Mouse (Mus musculus) hindbrain, postnatal 0 days (tissue): ENCODE results near the gene Col23a1. TPM values are rescaled to one million over a fixed set of nuclear protein-coding genes. Genes with fewer than 3 reads are reported as not detected.
A peak's percentile ranks its signal among the peaks of the same experiment; 100 is the strongest.

Source experiments
- ATAC-seq: fragments of 200-750 bp; cut with Nextera tagmentation; 2 replicates; pipeline ENCODE4 v1.8.0; 2017; ENCODE audit warnings: mild to moderate bottlenecking, moderate TSS enrichment, moderate library complexity
- DNase-seq: peaks from one replicate; pipeline ENCODE4 v3.0.0-alpha.2; 2015; ENCODE audit warnings: low spot score
- H3K27ac ChIP-seq: fragments of 300-500 bp; sonication (generic); 2 replicates; pipeline ENCODE4 v1.5.1; 2014; ENCODE audit warnings: mild to moderate bottlenecking
- H3K27me3 ChIP-seq: fragments of 300-500 bp; sonication (generic); 2 replicates; pipeline ENCODE4 v1.6.1; 2014; ENCODE audit warnings: low read length, mixed read lengths; ENCODE audit not compliant: insufficient read depth
- H3K36me3 ChIP-seq: fragments of 300-500 bp; sonication (generic); 2 replicates; pipeline ENCODE4 v1.6.1; 2014; ENCODE audit warnings: low read length, mixed read lengths; ENCODE audit not compliant: insufficient read depth
- H3K4me1 ChIP-seq: fragments of 300-500 bp; sonication (generic); 2 replicates; pipeline ENCODE4 v1.6.1; 2014; ENCODE audit warnings: antibody characterized with exemption, low read length, mixed read lengths; ENCODE audit not compliant: insufficient read depth
- H3K4me2 ChIP-seq: fragments of 300-500 bp; sonication (generic); 2 replicates; pipeline ENCODE4 v1.6.1; 2014; ENCODE audit warnings: low read depth, mild to moderate bottlenecking, low read length, moderate library complexity, mixed read lengths
- H3K4me3 ChIP-seq: fragments of 300-500 bp; sonication (generic); 2 replicates; pipeline ENCODE4 v1.5.1; 2014; ENCODE audit warnings: low read length
- H3K9ac ChIP-seq: fragments of 300-500 bp; sonication (generic); replicated peaks from 2 replicates; pipeline ENCODE4 v1.6.1; 2014; ENCODE audit warnings: mild to moderate bottlenecking, low read length, moderate library complexity, mixed read lengths
- H3K9me3 ChIP-seq: fragments of 300-500 bp; sonication (generic); 2 replicates; pipeline ENCODE4 v1.6.1; 2016; ENCODE audit warnings: low read length, mixed read lengths
- CTCF ChIP-seq: IDR thresholded peaks from 2 replicates; pipeline ENCODE4 v1.5.1; 2016; ENCODE audit warnings: antibody characterized with exemption, control low read depth, low read depth
- WGBS: fragments of 180-500 bp; shearing (Covaris S2); extraction: QIAGEN DNeasy Blood & Tissue Kit; methylation state at CpG from one replicate; pipeline ENCODE4 v1.1.7; 2014; 5-methylcytosine and 5-hydroxymethylcytosine counted together
- polyA plus RNA-seq: library from polyadenylated mRNA; unstranded; fragments of >200 nt; fragmentation: Nextera tagmentation; extraction: Ambion mirVana; gene quantifications from 2 replicates; pipeline ENCODE4 v1.2.1, GENCODE M21; 2015
- total RNA-seq: library from RNA; depleted of rRNA; stranded (reverse); fragments of >200 nt; gene quantifications from 2 replicates; pipeline ENCODE4 v1.2.3, GENCODE M21; 2014

The Col23a1 gene
- total and polyA plus RNA-seq, 2 experiments from 2014 or later: 9.5 to 17.7 TPM

GRCm38 (mm10) chr11:51552091-51552490 lies 262.4 kb downstream of the Col23a1 start:
- 15% methylated on average over 3 of the region's 3 CpGs for WGBS
- H3K9ac ChIP-seq: no peak overlapping the region
- TF ChIP-seq CTCF: no peak
- H3K9me3 ChIP-seq: no peaks in the 10 kb centered on the region
- no peaks in the 10 kb centered on the region; the same call in 1 of the 2 replicates for H3K4me1 ChIP-seq
- peak; percentile 25 for DNase-seq
- H3K27ac ChIP-seq: no peak overlapping the region
- H3K36me3 ChIP-seq: no peaks in the 10 kb centered on the region
- H3K27me3 ChIP-seq: no peaks in the 10 kb centered on the region
- H3K4me2 ChIP-seq: no peak overlapping the region
- ATAC-seq: no peak
- H3K4me3 ChIP-seq: no peak overlapping the region

- peak; percentile 46 for DNase-seq
Measured at GRCm38 (mm10) chr11:51554590-51554989, 264.9 kb downstream of the Col23a1 start.

GRCm38 (mm10) chr11:51555066-51555465 lies 265.3 kb downstream of the Col23a1 start:
- no peak for TF ChIP-seq CTCF
- WGBS: 57% methylated on average over 2 of the region's 2 CpGs
- Histone ChIP-seq H3K27me3 (no peaks in the 10 kb centered on the region), H3K9ac (no peak overlapping the region), H3K4me3 (no peak overlapping the region), H3K9me3 (no peaks in the 10 kb centered on the region), H3K27ac (no peak overlapping the region), H3K4me1 (no peaks in the 10 kb centered on the region; the same call in 1 of the 2 replicates), H3K4me2 (no peak overlapping the region), H3K36me3 (no peaks in the 10 kb centered on the region)
- DNase-seq (no peak), ATAC-seq (no peak)

More at GRCm38 (mm10) chr11:51554590-51554989, 264.9 kb downstream of the Col23a1 start:
- Histone ChIP-seq H3K4me3 (no peak overlapping the region), H3K27ac (no peak overlapping the region), H3K4me2 (no peak overlapping the region), H3K9ac (no peak overlapping the region), H3K27me3 (no peaks in the 10 kb centered on the region), H3K36me3 (no peaks in the 10 kb centered on the region), H3K4me1 (no peaks in the 10 kb centered on the region; the same call in 1 of the 2 replicates), H3K9me3 (no peaks in the 10 kb centered on the region)
- no peak for TF ChIP-seq CTCF
- ATAC-seq: no peak
- 71% methylated on average over 9 of the region's 10 CpGs for WGBS

- DNase-seq (no peak), ATAC-seq (no peak)
- H3K36me3 ChIP-seq: no peaks in the 10 kb centered on the region
- no peaks in the 10 kb centered on the region for H3K4me1 ChIP-seq
- no peaks in the 10 kb centered on the region for H3K27me3 ChIP-seq
- no peak for TF ChIP-seq CTCF
- no peaks in the 10 kb centered on the region for H3K9me3 ChIP-seq
- WGBS: 100% methylated on average over 1 of the region's 1 CpGs
- no peak overlapping the region for H3K4me3 ChIP-seq
- H3K4me2 ChIP-seq: no peak overlapping the region
- no peak overlapping the region for H3K9ac ChIP-seq
- H3K27ac ChIP-seq: no peak overlapping the region
Measured at GRCm38 (mm10) chr11:51563276-51563675, 273.6 kb downstream of the Col23a1 start.

- H3K27me3 ChIP-seq: no peaks in the 10 kb centered on the region
- DNase-seq (no peak), ATAC-seq (no peak)
- H3K9me3 ChIP-seq: no peaks in the 10 kb centered on the region
- no peaks in the 10 kb centered on the region for H3K4me1 ChIP-seq
- no peak overlapping the region for H3K4me3 ChIP-seq
- no peak overlapping the region for H3K27ac ChIP-seq
- H3K36me3 ChIP-seq: no peaks in the 10 kb centered on the region
- no peak overlapping the region for H3K9ac ChIP-seq
- no peak overlapping the region for H3K4me2 ChIP-seq
- 16% methylated on average over 3 of the region's 3 CpGs for WGBS
- TF ChIP-seq CTCF: no peak
Measured at GRCm38 (mm10) chr11:51565062-51565461, 275.3 kb downstream of the Col23a1 start.

GRCm38 (mm10) chr11:51565951-51566350 lies 276.2 kb downstream of the Col23a1 start:
- Histone ChIP-seq H3K27ac (no peak overlapping the region), H3K4me2 (no peak overlapping the region), H3K9ac (no peak overlapping the region), H3K36me3 (no peaks in the 10 kb centered on the region), H3K4me1 (no peaks in the 10 kb centered on the region), H3K9me3 (no peaks in the 10 kb centered on the region), H3K4me3 (no peak overlapping the region), H3K27me3 (no peaks in the 10 kb centered on the region)
- 90% methylated on average over 6 of the region's 6 CpGs for WGBS
- peak; percentile 48; the same call in 1 of the 2 replicates for TF ChIP-seq CTCF
- DNase-seq: no peak
- no peak for ATAC-seq

- Histone ChIP-seq H3K9ac (no peak overlapping the region), H3K4me3 (no peak overlapping the region), H3K27ac (no peak overlapping the region), H3K9me3 (no peaks in the 10 kb centered on the region), H3K36me3 (no peaks in the 10 kb centered on the region), H3K4me2 (no peak overlapping the region), H3K27me3 (no peaks in the 10 kb centered on the region), H3K4me1 (no peaks in the 10 kb centered on the region)
- 95% methylated on average over 4 of the region's 4 CpGs for WGBS
- DNase-seq (no peak), ATAC-seq (no peak)
- TF ChIP-seq CTCF: no peak
Measured at GRCm38 (mm10) chr11:51568801-51569200, 279.1 kb downstream of the Col23a1 start.
